Mouse (Mus musculus): ENCODE results near the gene Gm28729.

GRCm38 (mm10) chr9:96442081-96442480, 83.0 kb downstream of the Gm28729 start:
- no peak for TF ChIP-seq CTCF (conservative IDR thresholded peaks at IDR 0.05; ENCODE audit: low read length)
- no peak for TF ChIP-seq POU5F1 (IDR thresholded peaks at IDR 0.05; ENCODE audit: borderline replicate concordance, low read length)
- no peak for TF ChIP-seq NANOG (IDR thresholded peaks at IDR 0.05; ENCODE audit: borderline replicate concordance, low read length)
